Mouse (Mus musculus): ENCODE measurements at regions not wholly inside any gene's neighbourhood (a gene's known extent, or its start where the extent isn't known, plus 50 kb on each side); places are given as distances from the start of the nearest gene placed in this dataset.

- DNase-seq (ENCODE audit: low spot score in 2 of 2), result no peak
Measured at GRCm38 (mm10) chr6:99899704-99900103, 173.5 kb upstream of the Prok2 start.

GRCm38 (mm10) chr6:99898077-99898476 lies 171.9 kb upstream of the Prok2 start:
- DNase-seq (ENCODE audit: low spot score in 2 of 2), result no peak

GRCm38 (mm10) chr6:99895558-99895957 lies 169.4 kb upstream of the Prok2 start:
- no peak for DNase-seq (ENCODE audit: low spot score in 2 of 2)

GRCm38 (mm10) chr6:99893936-99894335 lies 167.7 kb upstream of the Prok2 start:
- DNase-seq (ENCODE audit: low spot score in 2 of 2), result no peak

GRCm38 (mm10) chr6:99892204-99892603 lies 166.0 kb upstream of the Prok2 start:
- no peak for DNase-seq (ENCODE audit: low spot score in 2 of 2)

GRCm38 (mm10) chr6:99891790-99892189 lies 165.6 kb upstream of the Prok2 start:
- DNase-seq (ENCODE audit: low spot score in 2 of 2), result no peak

GRCm38 (mm10) chr6:99890805-99891204 lies 164.6 kb upstream of the Prok2 start:
- no peak for DNase-seq (ENCODE audit: low spot score in 2 of 2)

- DNase-seq (ENCODE audit: low spot score in 2 of 2), result no peak
Measured at GRCm38 (mm10) chr6:99889055-99889454, 162.9 kb upstream of the Prok2 start.

GRCm38 (mm10) chr6:99887904-99888303 lies 161.7 kb upstream of the Prok2 start:
- DNase-seq (ENCODE audit: low spot score in 2 of 2), result no peak

GRCm38 (mm10) chr6:99884755-99885154 lies 158.6 kb upstream of the Prok2 start:
- DNase-seq (ENCODE audit: low spot score in 2 of 2), result no peak

GRCm38 (mm10) chr6:99884054-99884453 lies 157.9 kb upstream of the Prok2 start:
- DNase-seq (ENCODE audit: low spot score in 2 of 2), result no peak

GRCm38 (mm10) chr6:99881606-99882005 lies 155.4 kb upstream of the Prok2 start:
- no peak for DNase-seq (ENCODE audit: low spot score in 2 of 2)

- no peak for DNase-seq (ENCODE audit: low spot score in 2 of 2)
Measured at GRCm38 (mm10) chr6:99874852-99875251, 148.7 kb upstream of the Prok2 start.

- DNase-seq (ENCODE audit: low spot score in 2 of 2), result no peak
Measured at GRCm38 (mm10) chr6:99874029-99874428, 147.8 kb upstream of the Prok2 start.

- no peak for DNase-seq (ENCODE audit: low spot score in 2 of 2)
Measured at GRCm38 (mm10) chr6:99866061-99866460, 139.9 kb upstream of the Prok2 start.

- DNase-seq (ENCODE audit: low spot score in 2 of 2), result peak in 1 of 2 experiments; percentile 62
Measured at GRCm38 (mm10) chr6:99864949-99865348, 138.8 kb upstream of the Prok2 start.

- DNase-seq (ENCODE audit: low spot score in 2 of 2), result no peak
Measured at GRCm38 (mm10) chr6:99863418-99863817, 137.2 kb upstream of the Prok2 start.

GRCm38 (mm10) chr6:99857411-99857810 lies 131.2 kb upstream of the Prok2 start:
- no peak for DNase-seq (ENCODE audit: low spot score in 2 of 2)

- no peak for DNase-seq (ENCODE audit: low spot score in 2 of 2)
Measured at GRCm38 (mm10) chr6:99853716-99854115, 127.5 kb upstream of the Prok2 start.

- no peak for DNase-seq (ENCODE audit: low spot score in 2 of 2)
Measured at GRCm38 (mm10) chr6:99850706-99851105, 124.5 kb upstream of the Prok2 start.

- DNase-seq (ENCODE audit: low spot score in 2 of 2), result no peak
Measured at GRCm38 (mm10) chr6:99845508-99845846, 119.3 kb upstream of the Prok2 start.

GRCm38 (mm10) chr6:99844775-99845507 lies 118.7 kb upstream of the Prok2 start:
- DNase-seq (ENCODE audit: low spot score in 2 of 2), result no peak

GRCm38 (mm10) chr6:99843507-99843906 lies 117.3 kb upstream of the Prok2 start:
- DNase-seq (ENCODE audit: low spot score in 2 of 2), result no peak

- no peak for DNase-seq (ENCODE audit: low spot score in 2 of 2)
Measured at GRCm38 (mm10) chr6:99842723-99843122, 116.5 kb upstream of the Prok2 start.
